Mouse (Mus musculus) heart, adult 2 months (tissue): ENCODE data around the gene Stxbp3. TPM values are rescaled to one million over a fixed set of nuclear protein-coding genes. Genes with fewer than 3 reads are reported as not detected.

ENCODE experiments used
- DNase-seq, 2 experiments: peaks; one replicate each; pipeline ENCODE4 v3.0.0; 2021
- H3K27ac ChIP-seq: fragments of 200-600 bp; 2 replicates; pipeline ENCODE4 v1.8.1; 2022
- H3K27me3 ChIP-seq: fragments of 200-500 bp; 2 replicates; pipeline ENCODE4 v1.6.1; 2012; ENCODE audit warnings: mild to moderate bottlenecking, low read length, inconsistent platforms, mixed read lengths; ENCODE audit not compliant: control insufficient read depth, insufficient read depth
- H3K36me3 ChIP-seq: fragments of 200-500 bp; 2 replicates; pipeline ENCODE4 v1.6.1; 2012; ENCODE audit warnings: low read length, inconsistent platforms; ENCODE audit not compliant: control insufficient read depth, insufficient read depth
- H3K4me1 ChIP-seq: fragments of 200-500 bp; 2 replicates; pipeline ENCODE4 v1.6.1; 2011; ENCODE audit warnings: low read length; ENCODE audit not compliant: control insufficient read depth, insufficient read depth
- H3K4me3 ChIP-seq: fragments of 200-600 bp; 2 replicates; pipeline ENCODE4 v1.8.1; 2022
- H3K79me2 ChIP-seq: fragments of 200-500 bp; replicated peaks from 2 replicates; pipeline ENCODE4 v1.6.1; 2012; ENCODE audit warnings: mild to moderate bottlenecking, inconsistent platforms, low read length, moderate library complexity, mixed read lengths; ENCODE audit not compliant: control insufficient read depth, insufficient read depth
- H3K9ac ChIP-seq: fragments of 200-500 bp; 2 replicates; pipeline ENCODE4 v1.6.1; 2012; ENCODE audit warnings: low read depth, mild to moderate bottlenecking, control low read depth, inconsistent platforms, low read length, mixed read lengths
- CTCF ChIP-seq: fragments of 200-600 bp; IDR thresholded peaks from 2 replicates; pipeline ENCODE4 v1.8.1; 2022; ENCODE audit warnings: antibody characterized with exemption, mild to moderate bottlenecking, moderate library complexity
- EP300 ChIP-seq: fragments of 200-500 bp; IDR thresholded peaks from 2 replicates; pipeline ENCODE4 v1.6.1; 2011; ENCODE audit warnings: low read depth, low read length, control low read depth; ENCODE audit not compliant: insufficient read depth
- POLR2A ChIP-seq: fragments of 200-500 bp; IDR thresholded peaks from 2 replicates; pipeline ENCODE4 v1.6.1; 2011; ENCODE audit warnings: mild to moderate bottlenecking, low read depth, low read length, control low read depth; ENCODE audit not compliant: insufficient read depth
- WGBS: fragments of 180-500 bp; shearing (Covaris S2); methylation state at CpG from one replicate; pipeline ENCODE4 v1.1.7; 2018; 5-methylcytosine and 5-hydroxymethylcytosine counted together
- intact Hi-C: fragments of 180-260 bp; cut with DNase I; formaldehyde crosslinking; loops from one replicate; pipeline ENCODE4 v1.15.1; 2025
- polyA plus RNA-seq: library from polyadenylated mRNA; depleted of rRNA; stranded (reverse); fragments of >200 nt; gene quantifications from 2 replicates; pipeline ENCODE4 v1.2.3, GENCODE M21; 2012
- total RNA-seq, 2 experiments: library from RNA; stranded (reverse); gene quantifications; 2 replicates each; pipeline ENCODE4 v1.2.3; 2021

Stxbp3 gene
- total and polyA plus RNA-seq, 3 experiments = 7.0 to 27.3 (median 25.7) TPM

DNA sequence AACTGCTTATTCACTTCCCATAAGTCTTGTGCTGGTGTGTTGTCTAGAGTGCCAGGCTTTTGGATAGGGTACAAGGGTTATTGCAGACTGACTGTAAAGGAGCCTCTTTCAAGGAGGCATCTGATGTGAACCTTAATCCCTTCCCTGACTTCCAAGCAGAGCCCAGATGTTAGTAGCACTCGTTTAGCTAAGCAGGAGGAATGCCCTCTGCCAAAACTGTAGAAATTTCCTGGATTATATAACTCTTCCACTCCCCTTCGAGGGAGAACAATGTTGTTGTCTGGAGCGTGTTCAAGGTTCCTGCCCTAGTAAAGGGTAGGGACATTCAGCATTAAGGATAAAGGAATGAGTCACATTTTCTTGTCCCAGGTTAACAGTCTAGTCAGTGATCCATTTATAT lies 6.3 kb upstream of the Stxbp3 start:
- no peak overlapping the region for H3K4me3 ChIP-seq
- no peaks in the 10 kb centered on the region for H3K36me3 ChIP-seq
- WGBS = 40% methylated on average over 3 of the region's 3 CpGs
- H3K27me3 ChIP-seq = no peaks in the 10 kb centered on the region
- H3K27ac ChIP-seq = no peak overlapping the region
- no peak for DNase-seq
- TF ChIP-seq EP300 (no peak), POLR2A (no peak), CTCF (no peak)
- H3K9ac ChIP-seq = no peak overlapping the region
- H3K4me1 ChIP-seq = no peaks in the 10 kb centered on the region
- H3K79me2 ChIP-seq = no peaks in the 10 kb centered on the region
- intact Hi-C loops = no loop called here

DNA sequence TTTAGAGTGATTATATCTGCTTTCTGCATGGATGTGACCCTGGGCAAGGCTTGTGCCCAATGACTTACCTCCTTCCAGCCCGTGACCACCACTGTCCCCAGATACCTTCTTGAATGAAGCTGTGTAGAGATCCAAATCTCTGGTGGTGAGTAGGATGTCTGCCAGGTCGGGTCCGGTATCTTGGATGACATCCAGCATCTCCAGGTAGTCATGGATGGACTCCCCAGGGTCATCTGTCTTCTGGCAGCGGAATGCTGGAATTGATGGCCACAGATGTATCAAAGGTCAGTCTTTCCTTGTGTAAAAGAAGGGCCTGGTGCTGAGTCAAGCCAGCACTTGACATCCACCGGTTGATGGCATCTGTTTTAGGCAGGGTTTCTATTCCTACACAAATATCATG lies 4.2 kb upstream of the Stxbp3 start:
- TF ChIP-seq EP300 (no peak), POLR2A (no peak), CTCF (no peak)
- H3K4me1 ChIP-seq = no peaks in the 10 kb centered on the region
- H3K4me3 ChIP-seq = no peak overlapping the region
- no peaks in the 10 kb centered on the region for H3K79me2 ChIP-seq
- no peak overlapping the region for H3K27ac ChIP-seq
- WGBS = 68% methylated on average over 5 of the region's 5 CpGs
- H3K27me3 ChIP-seq = no peaks in the 10 kb centered on the region
- no peak overlapping the region for H3K9ac ChIP-seq
- DNase-seq = no peak
- intact Hi-C loops = loop anchor here (5.0 kb wide), 1 partner anchor 218 kb away; no protein-coding TSS in a partner anchor
- no peaks in the 10 kb centered on the region for H3K36me3 ChIP-seq

DNA sequence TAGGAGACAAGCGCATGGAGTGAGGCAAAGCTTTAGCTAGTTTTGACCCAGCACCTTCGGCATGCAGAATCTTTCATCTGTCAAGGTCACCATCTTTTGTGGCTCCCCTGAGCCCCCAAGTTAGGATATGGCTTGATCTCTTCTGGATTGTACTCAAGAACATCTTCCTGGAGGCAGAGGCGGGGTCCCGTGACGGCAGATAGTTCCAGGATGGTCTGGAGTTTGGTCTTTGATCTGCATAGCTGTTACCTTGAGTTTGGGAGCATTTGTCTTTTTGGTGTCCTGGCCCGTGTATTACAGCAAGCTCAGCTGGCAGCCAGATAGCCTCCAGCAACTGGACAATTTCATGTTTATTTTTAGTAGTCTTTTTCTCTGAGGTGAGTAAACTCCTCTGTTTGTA lies 3.7 kb upstream of the Stxbp3 start:
- Histone ChIP-seq H3K27ac (no peak overlapping the region; the same call in 1 of the 2 replicates), H3K36me3 (peaks cover 2% of the 10 kb centered on the region), H3K9ac (no peak overlapping the region), H3K79me2 (peaks cover under 1% of the 10 kb centered on the region; the same call in 1 of the 2 replicates), H3K27me3 (no peaks in the 10 kb centered on the region), H3K4me1 (peaks cover 1% of the 10 kb centered on the region), H3K4me3 (no peak overlapping the region)
- no peak for TF ChIP-seq POLR2A
- no peak for TF ChIP-seq CTCF
- no peak for TF ChIP-seq EP300
- intact Hi-C loops = loop anchor here (5.0 kb wide), 1 partner anchor 218 kb away; no protein-coding TSS in a partner anchor
- 82% methylated on average over 6 of the region's 6 CpGs for WGBS
- no peak for DNase-seq

DNA sequence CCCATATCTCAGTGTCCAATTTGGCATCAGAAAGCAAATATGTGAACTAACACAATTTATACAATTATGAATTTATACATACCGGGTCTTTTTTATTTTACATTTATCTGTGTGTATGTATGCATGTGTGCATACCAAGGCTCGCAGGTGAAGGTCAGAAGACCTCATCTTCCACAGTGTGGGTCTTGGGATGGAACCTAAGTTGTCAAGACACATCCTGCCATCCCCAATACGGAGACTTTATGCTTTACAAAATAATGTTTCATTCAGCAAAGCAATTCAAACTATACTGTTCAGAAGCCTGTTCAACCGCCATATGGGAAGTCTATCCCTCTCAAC lies 359 bp upstream of the Stxbp3 start:
- H3K27ac ChIP-seq = no peak overlapping the region

DNA sequence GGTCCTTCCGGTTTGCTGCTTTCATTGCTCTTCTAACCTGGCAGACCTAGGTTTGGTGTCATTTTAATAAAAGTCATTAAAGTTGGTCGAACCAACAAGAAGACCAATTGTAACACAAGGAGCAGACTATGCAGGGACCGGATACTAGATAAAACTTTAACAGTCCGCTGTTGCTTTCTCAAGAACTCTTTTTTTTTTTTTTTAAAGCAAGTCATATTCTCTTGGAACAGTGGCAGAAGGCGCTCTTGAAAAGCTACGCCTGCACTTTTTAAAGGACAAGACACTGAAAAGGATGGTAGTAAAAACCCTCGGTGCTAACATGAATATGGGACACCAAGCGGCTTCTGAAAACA lies 703 bp downstream of the Stxbp3 start:
- WGBS = 0% methylated on average over 8 of the region's 8 CpGs
- intact Hi-C loops = loop anchor here (10.0 kb wide), 1 partner anchor 275 kb away; the partner anchor contains the start of gene Tmem167b
- H3K79me2 ChIP-seq = peaks cover 4% of the 10 kb centered on the region
- no peaks in the 10 kb centered on the region for H3K27me3 ChIP-seq
- H3K27ac ChIP-seq = peak overlapping the region; percentile 92
- H3K36me3 ChIP-seq = peaks cover 22% of the 10 kb centered on the region
- no peak for TF ChIP-seq EP300
- no peak for TF ChIP-seq CTCF
- no peak for TF ChIP-seq POLR2A
- H3K9ac ChIP-seq = peak overlapping the region; percentile 89
- no peak for DNase-seq
- H3K4me1 ChIP-seq = peaks cover 3% of the 10 kb centered on the region
- H3K4me3 ChIP-seq = peak overlapping the region; percentile 72

More for the DNA sequence above, 359 bp upstream of the Stxbp3 start:
- no peak overlapping the region for H3K4me3 ChIP-seq
- H3K9ac ChIP-seq = no peak overlapping the region
- no peak for DNase-seq
- H3K4me1 ChIP-seq = peaks cover 3% of the 10 kb centered on the region
- peaks cover 4% of the 10 kb centered on the region for H3K79me2 ChIP-seq
- intact Hi-C loops = loop anchor here (1.0 to 5.0 kb wide), 2 partner anchors 70 to 222 kb away; no protein-coding TSS in a partner anchor
- H3K36me3 ChIP-seq = peaks cover 22% of the 10 kb centered on the region
- TF ChIP-seq CTCF = no peak
- no peak for TF ChIP-seq EP300
- TF ChIP-seq POLR2A = no peak
- WGBS = 59% methylated on average over 4 of the region's 4 CpGs
- no peaks in the 10 kb centered on the region for H3K27me3 ChIP-seq

DNA sequence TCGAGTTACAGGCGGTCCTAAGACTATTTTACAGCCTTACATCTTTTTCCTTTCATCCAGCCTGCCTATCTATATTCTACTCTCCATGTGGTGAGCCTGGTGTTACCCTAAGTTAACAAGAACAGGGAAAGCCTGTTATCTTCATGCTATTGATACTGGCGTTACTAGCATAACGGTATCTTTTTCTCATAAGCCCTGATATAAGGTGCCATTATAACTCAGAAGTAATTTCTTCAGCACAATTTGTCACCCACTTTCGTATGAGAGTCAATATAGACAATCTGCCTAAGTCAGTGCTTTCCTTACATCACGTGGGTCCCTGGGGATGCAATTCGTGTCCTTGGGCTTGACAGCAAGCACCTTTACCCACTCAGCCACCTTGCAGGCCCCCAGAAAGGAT lies 1.3 kb downstream of the Stxbp3 start:
- 53% methylated on average over 7 of the region's 7 CpGs for WGBS

More for the DNA sequence above, 1.3 kb downstream of the Stxbp3 start:
- intact Hi-C loops = loop anchor here (10.0 kb wide), 1 partner anchor 274 kb away; the partner anchor contains the start of gene Tmem167b
- Histone ChIP-seq H3K27me3 (no peaks in the 10 kb centered on the region), H3K9ac (no peak overlapping the region), H3K79me2 (peaks cover 6% of the 10 kb centered on the region), H3K4me1 (peaks cover 3% of the 10 kb centered on the region), H3K27ac (peak overlapping the region; percentile 92), H3K4me3 (peak overlapping the region; percentile 72), H3K36me3 (peaks cover 22% of the 10 kb centered on the region)
- TF ChIP-seq POLR2A (no peak), EP300 (no peak), CTCF (no peak)
- no peak for DNase-seq
